Mouse (Mus musculus): ENCODE measurements around the gene 1700016D06Rik. TPM values are rescaled to one million over a fixed set of nuclear protein-coding genes. Genes with fewer than 3 reads are reported as not detected.

1700016D06Rik gene
- total RNA-seq, 2 experiments from 2014 or later = not detected

Other genes starting within 250 kb of the 1700016D06Rik start
- 0.35 TPM in 1 of 2 replicates, not detected in the other for gene Rab20, start 222.4 kb downstream of the 1700016D06Rik start, total RNA-seq (2014; fragmentation: Nextera tagmentation)
- not detected in 2 replicates for gene Rab20, start 222.4 kb downstream of the 1700016D06Rik start, total RNA-seq (2017)
- gene Naxd, start 203.6 kb downstream of the 1700016D06Rik start, total RNA-seq (2014; fragmentation: Nextera tagmentation) = 27.5 and 63.2 TPM in 2 replicates
- gene Naxd, start 203.6 kb downstream of the 1700016D06Rik start, total RNA-seq (2017) = 35.5 and 46.5 TPM in 2 replicates
- gene Cars2, start 150.3 kb downstream of the 1700016D06Rik start, total RNA-seq (2014; fragmentation: Nextera tagmentation) = 41.0 and 77.9 TPM in 2 replicates
- 38.7 and 41.7 TPM in 2 replicates for gene Cars2, start 150.3 kb downstream of the 1700016D06Rik start, total RNA-seq (2017)
- 27.3 and 32.6 TPM in 2 replicates for gene Ing1, start 145.5 kb downstream of the 1700016D06Rik start, total RNA-seq (2014; fragmentation: Nextera tagmentation)
- 48.1 and 71.3 TPM in 2 replicates for gene Ing1, start 145.5 kb downstream of the 1700016D06Rik start, total RNA-seq (2017)
- 69.7 and 75.0 TPM in 2 replicates for gene Ankrd10, start 65.3 kb downstream of the 1700016D06Rik start, total RNA-seq (2014; fragmentation: Nextera tagmentation)
- 43.0 and 66.4 TPM in 2 replicates for gene Ankrd10, start 65.3 kb downstream of the 1700016D06Rik start, total RNA-seq (2017)
- gene Arhgef7, start 26.7 kb upstream of the 1700016D06Rik start, total RNA-seq (2014; fragmentation: Nextera tagmentation) = 27.2 and 28.2 TPM in 2 replicates
- 10.7 and 52.1 TPM in 2 replicates for gene Arhgef7, start 26.7 kb upstream of the 1700016D06Rik start, total RNA-seq (2017)
- not detected in 2 replicates for gene Tex29, start 139.4 kb upstream of the 1700016D06Rik start, total RNA-seq (2014; fragmentation: Nextera tagmentation)
- gene Tex29, start 139.4 kb upstream of the 1700016D06Rik start, total RNA-seq (2017) = not detected in 2 replicates

All from megakaryocyte-erythroid progenitor cell, adult 5-6 weeks (primary cell).